In the genomic region with DNA sequence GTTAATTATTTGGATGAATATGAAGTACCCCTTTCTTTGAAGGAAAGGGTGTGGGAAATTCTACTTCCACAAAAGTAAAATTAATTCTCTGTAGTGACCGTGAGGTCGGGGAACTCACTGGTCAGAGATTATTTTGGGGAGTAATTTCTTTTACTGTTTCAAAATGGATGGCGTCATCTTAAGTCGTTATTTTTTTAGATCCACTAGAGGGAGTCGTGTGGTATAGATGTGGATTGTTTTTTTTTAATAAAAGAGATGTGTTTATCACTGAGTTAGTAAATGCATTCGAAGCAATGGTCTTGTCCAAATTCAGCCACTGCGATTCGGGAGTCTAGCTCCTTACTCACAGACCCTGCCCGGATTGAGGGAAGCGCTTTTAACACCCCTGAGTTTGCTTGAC, we compare ENCODE assay signal across 15 mouse cellular contexts.
DNase-seq lines count a peak whose midpoint lies in the region; ATAC-seq and TF ChIP-seq lines count a peak whose summit lies in the region.
"Had no signal": no experiment of that assay in that cellular context is flagged by ENCODE, and none has a peak within 500 bp of the region (broad histone marks: within the 10 kb centered on the region; RNA-seq: fewer than 3 reads in every experiment).

No protein-coding gene starts in this region.

- no peak for TF ChIP-seq CTCF in brain, embryonic 14.5 days (IDR thresholded peaks at IDR 0.05; ENCODE audit: borderline replicate concordance, extremely low read depth, insufficient read depth, insufficient read length)

- DNase-seq in embryonic facial prominence, embryonic 11.5 days (ENCODE audit: low spot score) = peak; percentile 48
- no peak for DNase-seq in embryonic facial prominence, embryonic 10.5 days (ENCODE audit: low spot score)
- peak; percentile 14 for DNase-seq in kidney, postnatal 10 days
- peak; percentile 50 for DNase-seq in 416B (ENCODE audit: low read depth)
- DNase-seq in brain, embryonic 14.5 days (ENCODE audit: low read depth) = peak; percentile 62
- DNase-seq in ovary, adult 18-20 months (ENCODE audit: low spot score) = no peak
- no peak for DNase-seq in spleen, postnatal 14 days (ENCODE audit: low spot score in 2 of 2)
- DNase-seq: adrenal gland, postnatal 25 days; cerebellum, adult 11 months had no signal

- 72% methylated on average over 10 of the region's 10 CpGs for WGBS in embryonic facial prominence, embryonic 11.5 days
- 73% methylated on average over 10 of the region's 10 CpGs for WGBS in embryonic facial prominence, embryonic 10.5 days
- WGBS in kidney, embryonic 16.5 days = 70% methylated on average over 10 of the region's 10 CpGs

- no peaks in the 10 kb centered on the region for H3K36me3 ChIP-seq in embryonic facial prominence, embryonic 11.5 days (replicated peaks; ENCODE audit: control insufficient read depth, insufficient read depth, low read depth, low read length)
- H3K36me3 ChIP-seq in embryonic facial prominence, embryonic 10.5 days (replicated peaks) = no peaks in the 10 kb centered on the region
- no peaks in the 10 kb centered on the region for H3K36me3 ChIP-seq in kidney, embryonic 16.5 days (ENCODE audit: insufficient read depth, low read length)
- H3K36me3 ChIP-seq: heart, embryonic 10.5 days; liver, embryonic 15.5 days; midbrain, embryonic 10.5 days; neural tube, embryonic 12.5 days had no signal

- no peak overlapping the region for H3K27ac ChIP-seq in embryonic facial prominence, embryonic 11.5 days (replicated peaks; ENCODE audit: low read depth, low read length)
- H3K27ac ChIP-seq in embryonic facial prominence, embryonic 10.5 days (replicated peaks) = no peak overlapping the region
- no peak overlapping the region for H3K27ac ChIP-seq in kidney, embryonic 16.5 days (ENCODE audit: low read length)
- H3K27ac ChIP-seq: heart, embryonic 10.5 days; liver, embryonic 15.5 days; midbrain, embryonic 10.5 days; neural tube, embryonic 12.5 days had no signal

- no peaks in the 10 kb centered on the region for H3K4me1 ChIP-seq in embryonic facial prominence, embryonic 11.5 days (ENCODE audit: control insufficient read depth, insufficient read depth, low read length)
- H3K4me1 ChIP-seq in embryonic facial prominence, embryonic 10.5 days = no peaks in the 10 kb centered on the region
- H3K4me1 ChIP-seq in kidney, embryonic 16.5 days (ENCODE audit: insufficient read depth, low read length) = no peaks in the 10 kb centered on the region
- H3K4me1 ChIP-seq: heart, embryonic 10.5 days; liver, embryonic 15.5 days; midbrain, embryonic 10.5 days; neural tube, embryonic 12.5 days had no signal

- no peak overlapping the region for H3K9ac ChIP-seq in embryonic facial prominence, embryonic 11.5 days (replicated peaks; ENCODE audit: low read length)
- H3K9ac ChIP-seq in kidney, embryonic 16.5 days (replicated peaks; ENCODE audit: low read length) = no peak overlapping the region
- H3K9ac ChIP-seq: liver, embryonic 15.5 days; neural tube, embryonic 12.5 days had no signal

- TF ChIP-seq POLR2A in brain, embryonic 14.5 days (IDR thresholded peaks at IDR 0.05; ENCODE audit: borderline replicate concordance, extremely low read depth, insufficient read depth, insufficient read length, poor library complexity, severe bottlenecking) = no peak

- H3K4me3 ChIP-seq in embryonic facial prominence, embryonic 11.5 days (ENCODE audit: low read depth, low read length) = no peak overlapping the region
- H3K4me3 ChIP-seq in embryonic facial prominence, embryonic 10.5 days = no peak overlapping the region
- no peak overlapping the region for H3K4me3 ChIP-seq in kidney, embryonic 16.5 days (ENCODE audit: low read length)
- H3K4me3 ChIP-seq: heart, embryonic 10.5 days; liver, embryonic 15.5 days; midbrain, embryonic 10.5 days; neural tube, embryonic 12.5 days had no signal

- no peak overlapping the region for H3K4me2 ChIP-seq in embryonic facial prominence, embryonic 11.5 days (ENCODE audit: low read depth, low read length)
- no peak overlapping the region for H3K4me2 ChIP-seq in kidney, embryonic 16.5 days (replicated peaks; ENCODE audit: low read depth, low read length)
- H3K4me2 ChIP-seq: liver, embryonic 15.5 days; neural tube, embryonic 12.5 days had no signal

- H3K27me3 ChIP-seq in embryonic facial prominence, embryonic 11.5 days (ENCODE audit: control insufficient read depth, insufficient read depth, low read length) = no peaks in the 10 kb centered on the region
- H3K27me3 ChIP-seq in embryonic facial prominence, embryonic 10.5 days (replicated peaks; ENCODE audit: low read depth, poor library complexity, severe bottlenecking) = no peaks in the 10 kb centered on the region
- H3K27me3 ChIP-seq in kidney, embryonic 16.5 days (ENCODE audit: insufficient read depth, low read length) = no peaks in the 10 kb centered on the region
- H3K27me3 ChIP-seq: liver, embryonic 15.5 days; neural tube, embryonic 12.5 days had no signal

- ATAC-seq in embryonic facial prominence, embryonic 11.5 days (replicated peaks; ENCODE audit: insufficient number of reproducible peaks, low FRiP score, low TSS enrichment, low read depth) = no peak
- no peak for ATAC-seq in kidney, embryonic 16.5 days (ENCODE audit: low FRiP score, low TSS enrichment)
- ATAC-seq: CD4-positive, CD25-positive, alpha-beta regulatory T cell, adult 4 months had no signal

- no peaks in the 10 kb centered on the region for H3K9me3 ChIP-seq in embryonic facial prominence, embryonic 11.5 days (replicated peaks; ENCODE audit: control insufficient read depth, low read length)
- H3K9me3 ChIP-seq in embryonic facial prominence, embryonic 10.5 days = peaks cover 9% of the 10 kb centered on the region; the same call in 1 of the 2 replicates
- peaks cover 4% of the 10 kb centered on the region; the same call in 1 of the 2 replicates for H3K9me3 ChIP-seq in kidney, embryonic 16.5 days (ENCODE audit: low read length)
- H3K9me3 ChIP-seq: heart, embryonic 10.5 days; liver, embryonic 15.5 days had no signal

Comparison
In these comparisons a context has a peak if more than half of its experiments do, and no peak if none do; other contexts are left out.
1. DNase-seq: peak in embryonic facial prominence, embryonic 11.5 days (single experiment), kidney, postnatal 10 days (single experiment), 416B (single experiment) and brain, embryonic 14.5 days (single experiment); none in embryonic facial prominence, embryonic 10.5 days (single experiment), ovary, adult 18-20 months (single experiment) and spleen, postnatal 14 days (0 of 2).